Mouse (Mus musculus) layer of hippocampus, adult 11-12 months (tissue): ENCODE results near the gene Zfhx3.
A peak's percentile ranks its signal among the peaks of the same experiment; 100 is the strongest.

ENCODE experiments used
- DNase-seq: peaks from one replicate; pipeline ENCODE4 v3.0.0; 2022; ENCODE audit warnings: low spot score

Zfhx3 gene

GRCm38 (mm10) chr8:108098598-108098997 is 156.2 kb downstream of the Zfhx3 start:
- no peak for DNase-seq

GRCm38 (mm10) chr8:108101131-108101530 is 158.7 kb downstream of the Zfhx3 start:
- DNase-seq = peak; percentile 61

- peak; percentile 15 for DNase-seq
Observed at GRCm38 (mm10) chr8:108101978-108102865, 159.8 kb downstream of the Zfhx3 start.

DNA sequence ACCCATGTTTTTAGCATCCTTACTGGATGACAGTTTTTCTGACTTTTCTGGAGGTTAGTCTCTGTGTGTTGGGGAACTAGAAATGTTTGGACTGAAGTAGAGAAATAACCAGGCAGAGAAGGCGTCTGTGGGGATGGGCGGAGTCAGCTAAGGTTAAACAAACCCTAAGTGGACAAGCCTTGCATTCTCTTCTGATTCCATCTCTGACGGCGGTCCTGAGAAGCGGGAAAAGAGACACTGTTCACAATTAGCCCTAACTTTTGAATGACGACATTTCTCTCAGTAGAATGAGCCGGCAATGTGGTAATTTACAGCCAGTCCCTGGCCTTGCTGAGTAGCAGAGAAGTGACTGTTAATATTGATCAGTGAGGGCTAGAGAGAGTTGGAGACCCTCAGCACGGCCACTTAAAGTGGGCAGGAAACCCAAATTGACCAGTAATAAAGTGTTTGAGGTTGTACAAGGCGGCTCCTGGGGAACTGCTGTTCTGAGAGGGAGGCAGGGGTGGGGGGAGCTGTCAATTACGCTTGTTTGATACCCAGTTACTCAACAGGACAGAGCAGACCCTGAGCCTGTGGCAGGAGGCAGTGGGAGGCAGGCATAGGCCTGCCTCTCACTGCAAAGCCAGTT is 162.1 kb downstream of the Zfhx3 start:
- no peak for DNase-seq

DNA sequence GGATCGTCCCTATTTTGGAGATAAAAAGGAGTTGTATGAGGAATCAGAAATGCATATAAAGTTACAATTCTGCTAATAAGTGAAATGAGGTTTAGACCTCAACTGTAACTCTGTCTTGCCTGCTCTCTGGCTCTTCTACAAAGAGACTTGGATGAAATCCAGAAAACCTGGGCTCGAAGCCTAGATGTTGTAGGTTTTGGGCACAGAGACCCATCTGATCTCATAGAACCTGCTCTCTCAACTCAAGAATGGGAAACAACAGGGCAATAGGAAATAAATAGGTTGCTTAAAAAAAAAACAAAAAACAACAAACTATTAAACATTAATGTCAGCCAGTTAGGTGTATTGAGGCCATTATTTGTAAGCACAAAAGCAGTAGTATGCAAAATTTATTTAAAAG is 182.6 kb downstream of the Zfhx3 start:
- DNase-seq = peak; percentile 56

GRCm38 (mm10) chr8:108125491-108125890 is 183.0 kb downstream of the Zfhx3 start:
- no peak for DNase-seq

GRCm38 (mm10) chr8:108146536-108146935 is 204.1 kb downstream of the Zfhx3 start:
- no peak for DNase-seq

DNA sequence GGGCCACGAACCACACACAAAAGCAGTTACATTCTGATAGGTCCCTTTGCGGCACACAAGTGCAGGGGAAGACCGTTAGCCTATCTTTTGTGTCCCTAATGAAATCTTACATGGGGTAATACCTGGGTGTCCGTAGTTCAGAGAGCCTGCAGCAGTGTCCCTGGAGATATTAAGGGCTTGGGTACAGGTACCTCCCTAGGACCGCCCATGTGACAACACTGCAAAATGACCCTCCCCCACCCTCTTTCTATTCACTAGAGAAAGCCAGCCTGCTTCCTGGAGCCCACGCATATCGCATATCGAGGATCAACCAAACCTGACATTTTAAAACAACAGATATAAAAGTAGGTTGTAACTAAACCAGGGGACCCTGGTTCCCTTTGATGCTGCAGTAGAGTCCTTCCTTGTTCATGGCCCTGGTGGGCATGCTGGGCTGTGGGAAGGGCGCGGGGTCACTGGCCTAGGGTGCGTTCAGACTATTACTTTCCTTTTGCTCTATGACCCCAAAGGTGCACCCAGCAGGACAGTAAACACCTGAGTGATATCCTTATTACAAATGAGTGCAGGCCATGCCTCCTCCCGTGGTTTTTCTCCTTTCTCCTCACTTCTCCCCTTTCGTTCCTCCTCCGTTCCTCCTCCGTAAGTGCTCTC is 206.3 kb downstream of the Zfhx3 start:
- DNase-seq = no peak

DNA sequence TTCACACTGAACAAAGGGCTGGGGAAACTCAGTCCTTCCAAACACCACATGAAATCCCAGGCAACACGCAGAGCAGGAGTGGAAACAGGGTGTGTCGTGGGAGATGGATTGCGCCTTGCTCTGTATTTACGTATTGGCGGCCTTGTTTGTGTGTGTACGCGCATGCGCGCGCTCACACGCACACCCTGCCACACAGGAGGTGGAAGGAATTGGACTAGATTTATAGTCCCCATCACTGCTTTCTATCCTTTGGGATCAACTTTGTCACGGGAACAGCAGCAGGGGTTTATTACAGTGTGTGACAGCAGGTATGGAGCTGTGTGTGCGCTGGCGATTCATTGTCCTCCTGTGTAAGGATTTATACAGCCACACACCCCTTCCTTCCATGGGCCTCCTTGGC is 228.4 kb downstream of the Zfhx3 start:
- no peak for DNase-seq

DNA sequence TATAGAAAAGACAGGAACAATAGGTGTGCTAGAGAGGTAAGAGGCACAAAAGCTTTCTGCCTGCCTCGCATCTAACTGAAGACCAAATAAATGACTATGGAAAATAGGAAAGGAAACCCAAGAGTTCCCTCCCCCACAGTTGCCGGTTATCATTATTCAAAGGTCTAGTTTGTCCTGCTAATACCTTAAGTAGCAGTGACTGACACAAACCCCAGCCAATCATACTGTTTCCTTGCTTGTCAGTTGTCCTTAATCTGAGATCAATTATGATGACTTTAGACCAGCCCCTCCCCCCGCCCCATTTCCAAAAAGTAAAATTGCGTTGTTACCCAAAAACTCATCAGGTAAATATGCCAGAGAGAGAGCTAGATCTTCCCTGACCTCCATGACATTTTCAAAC is 240.9 kb downstream of the Zfhx3 start:
- no peak for DNase-seq

GRCm38 (mm10) chr8:108183948-108184347 is 241.5 kb downstream of the Zfhx3 start:
- no peak for DNase-seq

DNA sequence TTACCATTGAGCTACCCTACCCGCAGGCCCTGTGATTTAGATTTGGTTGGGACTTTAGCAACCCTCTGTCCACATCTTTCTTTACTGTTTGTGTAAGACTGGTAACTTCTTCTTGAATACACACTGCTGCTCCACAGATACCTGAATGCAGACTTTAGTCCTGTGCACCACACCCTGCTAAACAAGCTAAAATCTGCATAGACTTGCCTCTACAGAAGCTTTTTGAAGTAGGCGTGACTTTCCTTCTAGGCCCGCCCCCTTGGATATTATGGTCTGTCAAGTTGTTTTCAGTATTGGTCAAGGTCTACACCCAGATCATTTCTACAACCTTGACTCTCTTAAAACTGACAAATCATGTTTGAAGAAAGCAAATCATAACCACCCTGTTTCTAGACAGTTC is 243.8 kb downstream of the Zfhx3 start:
- DNase-seq = no peak

- no peak for DNase-seq
Observed at GRCm38 (mm10) chr8:108188044-108188443, 245.6 kb downstream of the Zfhx3 start.

GRCm38 (mm10) chr8:108194571-108194970 is 252.1 kb downstream of the Zfhx3 start:
- DNase-seq = no peak

DNA sequence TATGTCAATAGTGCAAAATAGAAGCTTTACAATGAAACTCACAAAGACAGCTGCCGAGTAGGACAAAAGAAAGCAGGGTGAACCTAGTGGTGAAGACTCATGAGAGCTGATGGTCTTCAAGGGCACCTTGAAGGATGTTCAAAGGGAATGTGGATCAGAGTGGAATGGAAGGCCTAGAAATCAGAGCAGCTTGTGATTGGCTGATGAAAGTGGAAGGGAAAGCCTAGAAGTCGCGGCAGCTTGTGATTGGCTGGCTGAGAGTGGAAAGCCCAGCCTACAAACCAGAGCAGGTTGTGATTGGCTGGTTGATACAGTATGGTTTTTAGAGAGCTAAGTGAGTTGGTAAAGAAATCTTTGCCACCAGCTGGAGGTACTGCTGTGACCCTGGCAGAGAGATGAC is 272.6 kb downstream of the Zfhx3 start:
- no peak for DNase-seq

DNA sequence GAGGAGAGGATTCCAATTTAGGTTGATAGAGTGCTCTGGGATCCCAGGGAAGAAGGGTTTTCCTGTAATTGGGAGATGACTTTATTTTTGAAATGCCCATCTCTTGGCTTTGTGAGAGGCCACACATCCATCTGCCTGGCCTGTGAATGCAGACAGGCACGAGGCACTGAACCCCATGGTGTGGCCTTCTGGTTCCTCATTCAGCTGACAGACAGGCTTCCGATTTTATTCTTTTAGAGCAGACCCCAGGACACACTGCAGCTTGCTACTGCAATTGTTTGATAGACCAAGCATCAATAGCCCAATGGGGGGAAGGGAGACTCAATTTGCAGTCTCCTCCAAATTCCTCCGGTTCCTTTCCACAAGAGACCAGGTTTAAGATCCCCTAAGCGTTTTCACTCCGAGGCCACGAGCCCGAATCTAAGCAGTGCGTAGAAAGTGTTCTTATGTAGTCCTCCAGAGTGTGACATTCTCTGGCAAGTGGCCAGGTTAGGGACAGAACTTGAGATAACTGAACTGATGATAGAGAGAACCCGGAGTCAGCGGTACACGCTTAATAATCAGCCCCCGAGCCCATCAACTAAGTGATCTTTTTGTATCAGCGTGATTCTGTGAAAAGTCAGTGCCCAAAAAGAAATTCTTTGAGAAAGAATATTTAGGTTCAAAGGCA is 275.9 kb downstream of the Zfhx3 start:
- no peak for DNase-seq

GRCm38 (mm10) chr8:108220511-108220910 is 278.1 kb downstream of the Zfhx3 start:
- DNase-seq = no peak

GRCm38 (mm10) chr8:108222091-108222490 is 279.6 kb downstream of the Zfhx3 start:
- DNase-seq = no peak

GRCm38 (mm10) chr8:108232326-108232725 is 289.9 kb downstream of the Zfhx3 start:
- no peak for DNase-seq

DNA sequence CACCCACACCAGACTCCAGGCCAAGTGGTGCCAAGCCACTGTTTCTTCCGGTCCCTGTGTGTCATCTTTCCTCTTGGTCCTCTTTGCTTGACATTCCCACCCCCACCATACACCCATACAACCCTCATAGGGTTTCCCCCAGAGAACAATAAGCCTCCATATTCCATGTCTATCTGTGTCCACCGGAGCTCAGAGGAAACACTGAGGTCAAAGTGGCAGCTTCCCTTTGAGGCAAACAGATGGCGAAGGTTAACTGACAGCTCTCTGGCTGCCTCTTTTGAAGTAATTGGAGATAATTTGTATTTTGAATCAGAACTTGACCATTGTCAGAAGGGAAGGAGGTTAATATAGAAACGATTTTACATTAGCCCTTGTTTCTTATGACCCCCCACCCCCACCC is 292.0 kb downstream of the Zfhx3 start:
- no peak for DNase-seq

GRCm38 (mm10) chr8:108236715-108237114 is 294.3 kb downstream of the Zfhx3 start:
- DNase-seq = no peak

DNA sequence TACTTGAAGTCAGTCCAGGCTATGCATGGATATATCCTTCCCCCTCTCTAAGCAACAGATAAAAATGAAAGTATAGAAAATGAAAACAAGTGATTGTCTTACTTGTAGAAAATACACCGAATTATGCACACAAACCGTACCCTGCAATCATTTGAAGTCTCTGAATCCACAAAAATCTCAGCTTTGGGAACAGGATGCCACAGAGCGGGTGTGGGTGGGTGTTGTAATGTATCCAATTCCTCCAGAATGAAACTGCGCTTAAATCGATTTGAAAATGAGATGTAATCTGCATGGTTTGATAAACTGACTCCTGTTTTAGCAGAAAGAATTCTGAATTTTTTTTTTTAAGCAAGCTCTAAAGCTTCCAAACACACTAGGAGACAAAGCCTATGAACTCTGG is 297.1 kb downstream of the Zfhx3 start:
- DNase-seq = peak; percentile 25
